Mouse (Mus musculus): ENCODE measurements around the gene Gm10750.

DNA sequence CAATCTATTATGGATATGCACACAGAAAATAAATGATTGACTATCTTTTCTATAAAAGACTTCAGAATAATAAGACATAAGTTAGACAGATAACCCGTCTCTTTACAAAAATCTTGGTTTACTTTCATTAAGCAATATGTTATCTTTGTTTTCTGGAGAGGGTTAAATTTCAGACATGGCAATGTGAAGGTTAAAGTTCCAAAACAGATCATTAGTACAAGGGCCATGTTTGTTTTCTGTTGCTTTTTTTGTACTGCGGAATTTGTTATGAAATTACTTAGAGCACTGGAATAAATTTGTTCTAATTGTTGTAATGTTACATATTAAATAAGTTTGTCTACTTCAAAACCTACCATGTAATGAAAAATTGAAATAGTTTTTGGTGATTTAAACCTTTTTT lies 21.9 kb downstream of the Gm10750 start:
- TF ChIP-seq EP300 (IDR thresholded peaks at IDR 0.05): no peak
- TF ChIP-seq CTCF (IDR thresholded peaks at IDR 0.05): no peak
